Mouse (Mus musculus): Measurements from ENCODE around the gene Tiam1. TPM values are rescaled to one million over a fixed set of nuclear protein-coding genes. Genes with fewer than 3 reads are reported as not detected.

Gene Tiam1
- polyA plus RNA-seq, 1 experiment from 2014 or later, result 24.9 TPM

GRCm38 (mm10) chr16:89867212-89867829 lies 276.2 kb downstream of the Tiam1 start:
- WGBS (ENCODE audit: insufficient replicate concordance), result 87% methylated on average over 26 of the region's 26 CpGs
- no peak for ATAC-seq (replicated peaks; ENCODE audit: insufficient number of reproducible peaks, low FRiP score, low TSS enrichment)
- Histone ChIP-seq H3K4me3 (ENCODE audit: low read depth, low read length) (no peak overlapping the region), H3K4me1 (ENCODE audit: control insufficient read depth, insufficient read depth, low read length) (peaks cover 19% of the 10 kb centered on the region), H3K9ac (ENCODE audit: low read depth, low read length) (no peak overlapping the region), H3K9me3 (replicated peaks; ENCODE audit: control insufficient read depth, low read length) (no peaks in the 10 kb centered on the region), H3K36me3 (ENCODE audit: control insufficient read depth, insufficient read depth, low read length) (0 out of 2 replicates have a peak, but pooled peaks cover 4% of the 10 kb centered on the region), H3K4me2 (no peak overlapping the region), H3K27ac (ENCODE audit: low read depth, low read length) (no peak overlapping the region), H3K27me3 (ENCODE audit: control insufficient read depth, insufficient read depth, low read length) (no peaks in the 10 kb centered on the region)

GRCm38 (mm10) chr16:89865136-89865535 lies 278.4 kb downstream of the Tiam1 start:
- WGBS (ENCODE audit: insufficient replicate concordance), result 82% methylated on average over 17 of the region's 17 CpGs

GRCm38 (mm10) chr16:89864710-89865109 lies 278.9 kb downstream of the Tiam1 start:
- H3K4me1 ChIP-seq (ENCODE audit: control insufficient read depth, insufficient read depth, low read length), result peaks cover 11% of the 10 kb centered on the region; the same call in 1 of the 2 replicates
- no peaks in the 10 kb centered on the region for H3K9me3 ChIP-seq (replicated peaks; ENCODE audit: control insufficient read depth, low read length)
- ATAC-seq (replicated peaks; ENCODE audit: insufficient number of reproducible peaks, low FRiP score, low TSS enrichment), result no peak
- WGBS (ENCODE audit: insufficient replicate concordance), result 76% methylated on average over 3 of the region's 3 CpGs
- H3K4me2 ChIP-seq, result no peak overlapping the region
- no peaks in the 10 kb centered on the region for H3K36me3 ChIP-seq (ENCODE audit: control insufficient read depth, insufficient read depth, low read length)
- no peak overlapping the region for H3K27ac ChIP-seq (ENCODE audit: low read depth, low read length)
- H3K9ac ChIP-seq (ENCODE audit: low read depth, low read length), result no peak overlapping the region
- no peak overlapping the region for H3K4me3 ChIP-seq (ENCODE audit: low read depth, low read length)
- no peaks in the 10 kb centered on the region for H3K27me3 ChIP-seq (ENCODE audit: control insufficient read depth, insufficient read depth, low read length)

More at GRCm38 (mm10) chr16:89865136-89865535, 278.4 kb downstream of the Tiam1 start:
- Histone ChIP-seq H3K27me3 (ENCODE audit: control insufficient read depth, insufficient read depth, low read length) (no peaks in the 10 kb centered on the region), H3K4me2 (no peak overlapping the region), H3K9me3 (replicated peaks; ENCODE audit: control insufficient read depth, low read length) (no peaks in the 10 kb centered on the region), H3K4me1 (ENCODE audit: control insufficient read depth, insufficient read depth, low read length) (peaks cover 11% of the 10 kb centered on the region; the same call in 1 of the 2 replicates), H3K27ac (ENCODE audit: low read depth, low read length) (no peak overlapping the region), H3K4me3 (ENCODE audit: low read depth, low read length) (no peak overlapping the region), H3K36me3 (ENCODE audit: control insufficient read depth, insufficient read depth, low read length) (0 out of 2 replicates have a peak, but pooled peaks cover 3% of the 10 kb centered on the region), H3K9ac (ENCODE audit: low read depth, low read length) (no peak overlapping the region)
- ATAC-seq (replicated peaks; ENCODE audit: insufficient number of reproducible peaks, low FRiP score, low TSS enrichment), result no peak

GRCm38 (mm10) chr16:89863264-89863663 lies 280.3 kb downstream of the Tiam1 start:
- ATAC-seq (replicated peaks; ENCODE audit: insufficient number of reproducible peaks, low FRiP score, low TSS enrichment), result no peak
- no peak overlapping the region for H3K4me2 ChIP-seq
- peaks cover 11% of the 10 kb centered on the region; the same call in 1 of the 2 replicates for H3K4me1 ChIP-seq (ENCODE audit: control insufficient read depth, insufficient read depth, low read length)
- WGBS (ENCODE audit: insufficient replicate concordance), result 41% methylated on average over 5 of the region's 5 CpGs
- no peaks in the 10 kb centered on the region for H3K36me3 ChIP-seq (ENCODE audit: control insufficient read depth, insufficient read depth, low read length)
- H3K4me3 ChIP-seq (ENCODE audit: low read depth, low read length), result no peak overlapping the region
- H3K9me3 ChIP-seq (replicated peaks; ENCODE audit: control insufficient read depth, low read length), result no peaks in the 10 kb centered on the region
- no peak overlapping the region for H3K9ac ChIP-seq (ENCODE audit: low read depth, low read length)
- no peak overlapping the region for H3K27ac ChIP-seq (ENCODE audit: low read depth, low read length)
- H3K27me3 ChIP-seq (ENCODE audit: control insufficient read depth, insufficient read depth, low read length), result no peaks in the 10 kb centered on the region

- H3K36me3 ChIP-seq (ENCODE audit: control insufficient read depth, insufficient read depth, low read length), result no peaks in the 10 kb centered on the region
- WGBS (ENCODE audit: insufficient replicate concordance), result 66% methylated on average over 5 of the region's 5 CpGs
- H3K4me1 ChIP-seq (ENCODE audit: control insufficient read depth, insufficient read depth, low read length), result peaks cover 11% of the 10 kb centered on the region; the same call in 1 of the 2 replicates
- no peak for ATAC-seq (replicated peaks; ENCODE audit: insufficient number of reproducible peaks, low FRiP score, low TSS enrichment)
- no peaks in the 10 kb centered on the region for H3K27me3 ChIP-seq (ENCODE audit: control insufficient read depth, insufficient read depth, low read length)
- H3K4me3 ChIP-seq (ENCODE audit: low read depth, low read length), result no peak overlapping the region
- no peak overlapping the region for H3K9ac ChIP-seq (ENCODE audit: low read depth, low read length)
- no peak overlapping the region for H3K27ac ChIP-seq (ENCODE audit: low read depth, low read length)
- H3K9me3 ChIP-seq (replicated peaks; ENCODE audit: control insufficient read depth, low read length), result no peaks in the 10 kb centered on the region
- no peak overlapping the region for H3K4me2 ChIP-seq
Observed at GRCm38 (mm10) chr16:89861531-89861930, 282.0 kb downstream of the Tiam1 start.

- Histone ChIP-seq H3K4me1 (ENCODE audit: control insufficient read depth, insufficient read depth, low read length) (peaks cover 11% of the 10 kb centered on the region; the same call in 1 of the 2 replicates), H3K9ac (ENCODE audit: low read depth, low read length) (no peak overlapping the region), H3K36me3 (ENCODE audit: control insufficient read depth, insufficient read depth, low read length) (no peaks in the 10 kb centered on the region), H3K27ac (ENCODE audit: low read depth, low read length) (no peak overlapping the region), H3K4me3 (ENCODE audit: low read depth, low read length) (no peak overlapping the region), H3K4me2 (no peak overlapping the region), H3K9me3 (replicated peaks; ENCODE audit: control insufficient read depth, low read length) (no peaks in the 10 kb centered on the region), H3K27me3 (ENCODE audit: control insufficient read depth, insufficient read depth, low read length) (no peaks in the 10 kb centered on the region)
- WGBS (ENCODE audit: insufficient replicate concordance), result 75% methylated on average over 6 of the region's 6 CpGs
- no peak for ATAC-seq (replicated peaks; ENCODE audit: insufficient number of reproducible peaks, low FRiP score, low TSS enrichment)
Observed at GRCm38 (mm10) chr16:89860708-89861107, 282.9 kb downstream of the Tiam1 start.

- no peaks in the 10 kb centered on the region for H3K36me3 ChIP-seq (ENCODE audit: control insufficient read depth, insufficient read depth, low read length)
- no peaks in the 10 kb centered on the region for H3K27me3 ChIP-seq (ENCODE audit: control insufficient read depth, insufficient read depth, low read length)
- ATAC-seq (replicated peaks; ENCODE audit: insufficient number of reproducible peaks, low FRiP score, low TSS enrichment), result no peak
- 76% methylated on average over 3 of the region's 3 CpGs for WGBS (ENCODE audit: insufficient replicate concordance)
- no peak overlapping the region for H3K9ac ChIP-seq (ENCODE audit: low read depth, low read length)
- no peak overlapping the region for H3K4me2 ChIP-seq
- H3K4me1 ChIP-seq (ENCODE audit: control insufficient read depth, insufficient read depth, low read length), result peaks cover 2% of the 10 kb centered on the region; the same call in 1 of the 2 replicates
- H3K27ac ChIP-seq (ENCODE audit: low read depth, low read length), result no peak overlapping the region
- no peak overlapping the region for H3K4me3 ChIP-seq (ENCODE audit: low read depth, low read length)
- H3K9me3 ChIP-seq (replicated peaks; ENCODE audit: control insufficient read depth, low read length), result no peaks in the 10 kb centered on the region
Observed at GRCm38 (mm10) chr16:89857666-89858065, 285.9 kb downstream of the Tiam1 start.

- Histone ChIP-seq H3K4me1 (ENCODE audit: control insufficient read depth, insufficient read depth, low read length) (no peaks in the 10 kb centered on the region), H3K27ac (ENCODE audit: low read depth, low read length) (no peak overlapping the region), H3K9ac (ENCODE audit: low read depth, low read length) (no peak overlapping the region), H3K27me3 (ENCODE audit: control insufficient read depth, insufficient read depth, low read length) (no peaks in the 10 kb centered on the region), H3K4me3 (ENCODE audit: low read depth, low read length) (no peak overlapping the region), H3K9me3 (replicated peaks; ENCODE audit: control insufficient read depth, low read length) (no peaks in the 10 kb centered on the region), H3K36me3 (ENCODE audit: control insufficient read depth, insufficient read depth, low read length) (no peaks in the 10 kb centered on the region), H3K4me2 (no peak overlapping the region)
- WGBS (ENCODE audit: insufficient replicate concordance), result 77% methylated on average over 8 of the region's 8 CpGs
- ATAC-seq (replicated peaks; ENCODE audit: insufficient number of reproducible peaks, low FRiP score, low TSS enrichment), result no peak
Observed at GRCm38 (mm10) chr16:89854731-89855130, 288.8 kb downstream of the Tiam1 start.

- Histone ChIP-seq H3K9ac (ENCODE audit: low read depth, low read length) (no peak overlapping the region), H3K27ac (ENCODE audit: low read depth, low read length) (no peak overlapping the region), H3K4me3 (ENCODE audit: low read depth, low read length) (no peak overlapping the region), H3K4me1 (ENCODE audit: control insufficient read depth, insufficient read depth, low read length) (no peaks in the 10 kb centered on the region), H3K9me3 (replicated peaks; ENCODE audit: control insufficient read depth, low read length) (no peaks in the 10 kb centered on the region), H3K36me3 (ENCODE audit: control insufficient read depth, insufficient read depth, low read length) (no peaks in the 10 kb centered on the region), H3K4me2 (no peak overlapping the region), H3K27me3 (ENCODE audit: control insufficient read depth, insufficient read depth, low read length) (no peaks in the 10 kb centered on the region)
- no peak for ATAC-seq (replicated peaks; ENCODE audit: insufficient number of reproducible peaks, low FRiP score, low TSS enrichment)
- 68% methylated on average over 9 of the region's 9 CpGs for WGBS (ENCODE audit: insufficient replicate concordance)
Observed at GRCm38 (mm10) chr16:89851333-89851732, 292.2 kb downstream of the Tiam1 start.
